Comparison of ENCODE assay signal across 14 mouse cellular contexts in the genomic region with DNA sequence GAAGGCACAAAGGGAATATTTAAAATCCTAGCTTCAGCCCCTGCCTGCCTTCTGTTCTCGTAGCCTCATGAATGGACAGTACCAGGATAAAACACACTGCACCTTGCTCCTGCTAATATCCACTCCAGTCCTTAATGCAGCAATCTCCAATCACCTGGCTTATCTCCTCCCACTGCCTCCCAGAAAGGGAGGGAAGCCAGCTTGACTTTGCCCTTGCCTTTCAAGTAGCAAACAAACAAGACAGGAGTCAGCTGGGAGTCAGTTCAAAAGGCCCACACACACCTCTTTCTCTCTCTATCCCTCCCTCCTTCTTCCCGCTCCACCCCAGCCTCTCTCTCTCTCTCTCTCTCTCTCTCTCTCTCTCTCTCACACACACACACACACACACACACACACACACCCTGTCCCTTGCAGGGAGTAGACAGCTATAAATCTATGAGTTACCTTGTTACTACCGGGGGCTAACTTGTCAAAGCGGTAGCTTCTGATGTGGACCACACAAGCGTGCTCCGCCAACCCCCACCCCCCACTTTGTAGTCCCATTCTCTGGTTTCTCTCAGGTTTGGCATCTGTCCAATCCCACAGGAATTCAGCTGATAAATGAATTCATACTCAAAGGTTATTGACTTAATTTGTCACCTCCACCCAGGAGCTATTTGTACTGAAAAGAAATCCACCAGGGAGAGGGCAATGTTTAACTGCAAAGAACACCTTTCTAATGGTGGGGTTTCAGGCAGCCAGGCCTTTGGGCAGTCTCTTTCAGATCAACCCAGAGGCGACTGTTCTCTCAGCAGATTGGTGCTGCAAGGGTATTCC.
DNase-seq lines count a peak whose midpoint lies in the region; ATAC-seq lines count a peak whose summit lies in the region.
"Had no signal": no experiment of that assay in that cellular context is flagged by ENCODE, and none has a peak within 500 bp of the region (broad histone marks: within the 10 kb centered on the region; RNA-seq: fewer than 3 reads in every experiment).

No protein-coding gene starts in this region.

- H3K4me2 ChIP-seq in midbrain, embryonic 14.5 days (ENCODE audit: low read length), result no peak overlapping the region
- no peak overlapping the region for H3K4me2 ChIP-seq in midbrain, embryonic 11.5 days
- H3K4me2 ChIP-seq: heart, embryonic 15.5 days; hindbrain, embryonic 15.5 days had no signal

- H3K9ac ChIP-seq in midbrain, embryonic 14.5 days (replicated peaks; ENCODE audit: low read length), result no peak overlapping the region
- H3K9ac ChIP-seq in midbrain, embryonic 11.5 days (ENCODE audit: low read length), result no peak overlapping the region
- H3K9ac ChIP-seq: heart, embryonic 15.5 days; hindbrain, embryonic 15.5 days; liver, embryonic 14.5 days had no signal

- 0 out of 2 replicates have a peak, but pooled peaks cover 6% of the 10 kb centered on the region for H3K4me1 ChIP-seq in midbrain, embryonic 14.5 days (ENCODE audit: control insufficient read depth, insufficient read depth, low read length)
- no peaks in the 10 kb centered on the region for H3K4me1 ChIP-seq in midbrain, embryonic 11.5 days (ENCODE audit: control insufficient read depth, insufficient read depth, low read length)
- H3K4me1 ChIP-seq: heart, embryonic 15.5 days; hindbrain, embryonic 15.5 days had no signal

- 47% methylated on average over 7 of the region's 7 CpGs for WGBS in midbrain, embryonic 14.5 days
- 74% methylated on average over 6 of the region's 7 CpGs for WGBS in midbrain, embryonic 11.5 days

- no peak overlapping the region for H3K4me3 ChIP-seq in midbrain, embryonic 14.5 days (replicated peaks; ENCODE audit: low read depth, low read length)
- no peak overlapping the region for H3K4me3 ChIP-seq in midbrain, embryonic 11.5 days (ENCODE audit: low read depth, low read length)
- H3K4me3 ChIP-seq: forebrain, embryonic 10.5 days; gastrocnemius, adult 2 months; heart, embryonic 15.5 days; hindbrain, embryonic 15.5 days had no signal

- peak; percentile 29 for DNase-seq in midbrain, embryonic 14.5 days
- DNase-seq in midbrain, embryonic 11.5 days (ENCODE audit: low spot score, missing footprints), result no peak
- peak; percentile 54 to 68 for DNase-seq in kidney, adult 8-10 months
- DNase-seq in kidney, postnatal 4 days, result peak; percentile 13 to 27
- no peak for DNase-seq in layer of hippocampus, postnatal 25 days (ENCODE audit: extremely low spot score in 1 of 2, low spot score in 1 of 2)
- DNase-seq in adipocyte (ENCODE audit: low spot score), result no peak
- DNase-seq in adrenal gland, adult 18-20 months (ENCODE audit: low spot score in 2 of 2), result no peak
- DNase-seq: adrenal gland, postnatal 25 days; cerebellum, adult 8-10 months; gastrocnemius, adult 2 months had no signal

- ATAC-seq in midbrain, embryonic 14.5 days (ENCODE audit: low FRiP score, low TSS enrichment), result no peak; the same call in 1 of the 2 replicates
- no peak for ATAC-seq in midbrain, embryonic 11.5 days (ENCODE audit: low FRiP score)

- H3K36me3 ChIP-seq in midbrain, embryonic 14.5 days (ENCODE audit: control insufficient read depth, insufficient read depth, low read length), result no peaks in the 10 kb centered on the region
- H3K36me3 ChIP-seq in midbrain, embryonic 11.5 days (ENCODE audit: control insufficient read depth, insufficient read depth, low read length), result no peaks in the 10 kb centered on the region
- H3K36me3 ChIP-seq: forebrain, embryonic 10.5 days; heart, embryonic 15.5 days; hindbrain, embryonic 15.5 days had no signal

- H3K27ac ChIP-seq in midbrain, embryonic 14.5 days (replicated peaks; ENCODE audit: low read depth, low read length), result no peak overlapping the region
- no peak overlapping the region for H3K27ac ChIP-seq in midbrain, embryonic 11.5 days (ENCODE audit: low read depth, low read length)
- H3K27ac ChIP-seq: forebrain, embryonic 10.5 days; gastrocnemius, adult 2 months; heart, embryonic 15.5 days; hindbrain, embryonic 15.5 days; liver, embryonic 14.5 days had no signal

- H3K9me3 ChIP-seq in midbrain, embryonic 14.5 days (ENCODE audit: control insufficient read depth, low read length), result no peaks in the 10 kb centered on the region
- no peaks in the 10 kb centered on the region for H3K9me3 ChIP-seq in midbrain, embryonic 11.5 days (ENCODE audit: control insufficient read depth, low read length)
- H3K9me3 ChIP-seq: forebrain, embryonic 10.5 days; heart, embryonic 15.5 days; hindbrain, embryonic 15.5 days had no signal

- H3K27me3 ChIP-seq in midbrain, embryonic 14.5 days (ENCODE audit: control insufficient read depth, insufficient read depth, low read length), result no peaks in the 10 kb centered on the region
- no peaks in the 10 kb centered on the region for H3K27me3 ChIP-seq in midbrain, embryonic 11.5 days (ENCODE audit: control insufficient read depth, insufficient read depth, low read length)
- H3K27me3 ChIP-seq: heart, embryonic 15.5 days; hindbrain, embryonic 15.5 days had no signal

Comparison
In these comparisons a context has a peak if more than half of its experiments do, and no peak if none do; other contexts are left out.
1. DNase-seq: peak in midbrain, embryonic 14.5 days (single experiment), kidney, adult 8-10 months (2 of 2) and kidney, postnatal 4 days (2 of 2); none in midbrain, embryonic 11.5 days (single experiment), layer of hippocampus, postnatal 25 days (0 of 2), adipocyte (single experiment) and adrenal gland, adult 18-20 months (0 of 2).